In genomic region chr6:65310840-65311620, GRCm38 (mm10) we compare ENCODE assay signal across 15 mouse cellular contexts.
DNase-seq lines count a peak whose midpoint lies in the region; ATAC-seq and TF ChIP-seq lines count a peak whose summit lies in the region.
"Had no signal": no experiment of that assay in that cellular context is flagged by ENCODE, and none has a peak within 500 bp of the region (broad histone marks: within the 10 kb centered on the region; RNA-seq: fewer than 3 reads in every experiment).

No protein-coding gene starts in this region.

- H3K9me3 ChIP-seq in forebrain, embryonic 12.5 days = 0 out of 2 replicates have a peak, but pooled peaks cover 4% of the 10 kb centered on the region
- H3K9me3 ChIP-seq in hindbrain, embryonic 15.5 days = 0 out of 2 replicates have a peak, but pooled peaks cover 7% of the 10 kb centered on the region
- H3K9me3 ChIP-seq in midbrain, postnatal 0 days (ENCODE audit: low read length) = peaks cover 5% of the 10 kb centered on the region; the same call in 1 of the 2 replicates
- no peaks in the 10 kb centered on the region for H3K9me3 ChIP-seq in heart, embryonic 12.5 days (replicated peaks)

- H3K27ac ChIP-seq in forebrain, embryonic 12.5 days = peak overlapping the region; percentile 80
- H3K27ac ChIP-seq in hindbrain, embryonic 15.5 days (replicated peaks) = peak overlapping the region; percentile 56
- peak overlapping the region; percentile 47; the same call in 1 of the 2 replicates for H3K27ac ChIP-seq in midbrain, postnatal 0 days (ENCODE audit: low read depth, low read length)
- no peak overlapping the region for H3K27ac ChIP-seq in heart, embryonic 12.5 days (ENCODE audit: poor library complexity, severe bottlenecking)

- no peak overlapping the region for H3K9ac ChIP-seq in forebrain, embryonic 12.5 days
- no peak overlapping the region for H3K9ac ChIP-seq in hindbrain, embryonic 15.5 days
- H3K9ac ChIP-seq in midbrain, postnatal 0 days (replicated peaks; ENCODE audit: low read length, poor library complexity, severe bottlenecking) = 0 out of 2 replicates have a peak overlapping the region, but pooled peaks have one; percentile 13
- H3K9ac ChIP-seq in heart, embryonic 12.5 days = no peak overlapping the region

- H3K4me1 ChIP-seq in forebrain, embryonic 12.5 days = peaks cover 7% of the 10 kb centered on the region; the same call in 1 of the 2 replicates
- peaks cover 4% of the 10 kb centered on the region; the same call in 1 of the 2 replicates for H3K4me1 ChIP-seq in hindbrain, embryonic 15.5 days (replicated peaks)
- no peaks in the 10 kb centered on the region for H3K4me1 ChIP-seq in midbrain, postnatal 0 days (ENCODE audit: insufficient read depth, low read length)
- H3K4me1 ChIP-seq in heart, embryonic 12.5 days (replicated peaks) = no peaks in the 10 kb centered on the region

- DNase-seq in brain, adult 2 months (ENCODE audit: low read depth, low spot score) = peak; percentile 3
- DNase-seq in midbrain, postnatal 0 days (ENCODE audit: low spot score) = peak; percentile 25
- no peak for DNase-seq in adrenal gland, adult (ENCODE audit: inconsistent age in 2 of 2, low spot score in 1 of 2)
- no peak for DNase-seq in urinary bladder, adult 18-20 months (ENCODE audit: low spot score in 2 of 2)
- DNase-seq in gastrocnemius, postnatal 4 days (ENCODE audit: low spot score in 2 of 2) = no peak
- DNase-seq: adrenal gland, adult 2 months; heart, adult 18-20 months; heart, postnatal 10 days; kidney, postnatal 4 days; lung, adult 2 months had no signal

- H3K36me3 ChIP-seq in forebrain, embryonic 12.5 days (replicated peaks) = no peaks in the 10 kb centered on the region
- H3K36me3 ChIP-seq in hindbrain, embryonic 15.5 days = no peaks in the 10 kb centered on the region
- no peaks in the 10 kb centered on the region for H3K36me3 ChIP-seq in midbrain, postnatal 0 days (ENCODE audit: insufficient read depth, low read length)
- H3K36me3 ChIP-seq in heart, embryonic 12.5 days = no peaks in the 10 kb centered on the region

- 9% methylated on average over 11 of the region's 11 CpGs for WGBS in forebrain, embryonic 12.5 days
- 11% methylated on average over 11 of the region's 11 CpGs for WGBS in hindbrain, embryonic 15.5 days
- WGBS in midbrain, postnatal 0 days = 13% methylated on average over 11 of the region's 11 CpGs
- WGBS in heart, embryonic 12.5 days = 75% methylated on average over 11 of the region's 11 CpGs

- peak; percentile 89 for ATAC-seq in forebrain, embryonic 12.5 days (ENCODE audit: low FRiP score)
- ATAC-seq in hindbrain, embryonic 15.5 days (ENCODE audit: low FRiP score, low read depth) = peak; percentile 66; the same call in 1 of the 2 replicates
- no peak for ATAC-seq in midbrain, postnatal 0 days (ENCODE audit: low FRiP score)
- no peak for ATAC-seq in heart, embryonic 12.5 days (ENCODE audit: insufficient number of reproducible peaks, low FRiP score)
- ATAC-seq: intestine, postnatal 0 days; Patski had no signal

- no peak overlapping the region for H3K4me2 ChIP-seq in forebrain, embryonic 12.5 days
- peak overlapping the region; percentile 27; the same call in 1 of the 2 replicates for H3K4me2 ChIP-seq in hindbrain, embryonic 15.5 days
- H3K4me2 ChIP-seq in midbrain, postnatal 0 days (ENCODE audit: low read depth, low read length, poor library complexity, severe bottlenecking) = no peak overlapping the region
- H3K4me2 ChIP-seq in heart, embryonic 12.5 days = no peak overlapping the region

- H3K27me3 ChIP-seq in forebrain, embryonic 12.5 days = no peaks in the 10 kb centered on the region
- no peaks in the 10 kb centered on the region for H3K27me3 ChIP-seq in hindbrain, embryonic 15.5 days
- H3K27me3 ChIP-seq in midbrain, postnatal 0 days (ENCODE audit: insufficient read depth, low read length) = no peaks in the 10 kb centered on the region
- no peaks in the 10 kb centered on the region for H3K27me3 ChIP-seq in heart, embryonic 12.5 days (replicated peaks)

- no peak for TF ChIP-seq CTCF in midbrain, postnatal 0 days (IDR thresholded peaks at IDR 0.05)

- H3K4me3 ChIP-seq in forebrain, embryonic 12.5 days (replicated peaks) = no peak overlapping the region
- H3K4me3 ChIP-seq in hindbrain, embryonic 15.5 days = no peak overlapping the region
- H3K4me3 ChIP-seq in midbrain, postnatal 0 days (ENCODE audit: low read depth, low read length) = no peak overlapping the region
- H3K4me3 ChIP-seq in heart, embryonic 12.5 days = no peak overlapping the region

Comparison
In these comparisons a context has a peak if more than half of its experiments do, and no peak if none do; other contexts are left out.
1. DNase-seq: peak in brain, adult 2 months (single experiment) and midbrain, postnatal 0 days (single experiment); none in adrenal gland, adult (0 of 2), urinary bladder, adult 18-20 months (0 of 2) and gastrocnemius, postnatal 4 days (0 of 2).
2. ATAC-seq: peak in forebrain, embryonic 12.5 days (single experiment) and hindbrain, embryonic 15.5 days (single experiment); none in midbrain, postnatal 0 days (single experiment) and heart, embryonic 12.5 days (single experiment).